Mouse (Mus musculus) liver, embryonic 13.5 days (tissue): ENCODE measurements around the gene Dlg2. TPM values are rescaled to one million over a fixed set of nuclear protein-coding genes. Genes with fewer than 3 reads are reported as not detected.

Source experiments
- ATAC-seq: fragments of 200-750 bp; cut with Nextera tagmentation; 2 replicates; pipeline ENCODE4 v1.8.0; 2017; ENCODE audit warnings: low read depth, mild to moderate bottlenecking, moderate number of reproducible peaks, moderate library complexity
- DNase-seq: peaks from one replicate; pipeline ENCODE4 v3.0.0; 2022
- H3K27ac ChIP-seq: fragments of 300-500 bp; sonication (generic); 2 replicates; pipeline ENCODE4 v1.5.1; 2015; ENCODE audit warnings: moderate library complexity, mild to moderate bottlenecking, inconsistent platforms
- H3K27me3 ChIP-seq: fragments of 300-500 bp; sonication (generic); 2 replicates; pipeline ENCODE4 v1.6.1; 2015; ENCODE audit warnings: mild to moderate bottlenecking, inconsistent platforms
- H3K36me3 ChIP-seq: fragments of 300-500 bp; sonication (generic); 2 replicates; pipeline ENCODE4 v1.6.1; 2015; ENCODE audit warnings: mild to moderate bottlenecking, inconsistent platforms
- H3K4me1 ChIP-seq: fragments of 300-500 bp; sonication (generic); replicated peaks from 2 replicates; pipeline ENCODE4 v1.6.1; 2015; ENCODE audit warnings: inconsistent platforms
- H3K4me2 ChIP-seq: fragments of 300-500 bp; sonication (generic); 2 replicates; pipeline ENCODE4 v1.6.1; 2015; ENCODE audit warnings: inconsistent platforms, mild to moderate bottlenecking, moderate library complexity
- H3K4me3 ChIP-seq: fragments of 300-500 bp; sonication (generic); replicated peaks from 2 replicates; pipeline ENCODE4 v1.5.1; 2015; ENCODE audit warnings: mild to moderate bottlenecking, inconsistent platforms
- H3K9ac ChIP-seq: fragments of 300-500 bp; sonication (generic); 2 replicates; pipeline ENCODE4 v1.6.1; 2015; ENCODE audit warnings: mild to moderate bottlenecking, inconsistent platforms
- H3K9me3 ChIP-seq: fragments of 300-500 bp; sonication (generic); replicated peaks from 2 replicates; pipeline ENCODE4 v1.6.1; 2016; ENCODE audit warnings: inconsistent platforms
- WGBS: fragments of 180-500 bp; shearing (Covaris S2); methylation state at CpG from one replicate; pipeline ENCODE4 v1.1.7; 2015; ENCODE audit not compliant: insufficient replicate concordance; 5-methylcytosine and 5-hydroxymethylcytosine counted together
- polyA plus RNA-seq: library from polyadenylated mRNA; unstranded; fragments of >200 nt; fragmentation: Nextera tagmentation; extraction: Ambion mirVana; gene quantifications from 2 replicates; pipeline ENCODE4 v1.2.1, GENCODE M21; 2015

Gene Dlg2
- polyA plus RNA-seq, 1 experiment from 2014 or later: 0.52 TPM

DNA sequence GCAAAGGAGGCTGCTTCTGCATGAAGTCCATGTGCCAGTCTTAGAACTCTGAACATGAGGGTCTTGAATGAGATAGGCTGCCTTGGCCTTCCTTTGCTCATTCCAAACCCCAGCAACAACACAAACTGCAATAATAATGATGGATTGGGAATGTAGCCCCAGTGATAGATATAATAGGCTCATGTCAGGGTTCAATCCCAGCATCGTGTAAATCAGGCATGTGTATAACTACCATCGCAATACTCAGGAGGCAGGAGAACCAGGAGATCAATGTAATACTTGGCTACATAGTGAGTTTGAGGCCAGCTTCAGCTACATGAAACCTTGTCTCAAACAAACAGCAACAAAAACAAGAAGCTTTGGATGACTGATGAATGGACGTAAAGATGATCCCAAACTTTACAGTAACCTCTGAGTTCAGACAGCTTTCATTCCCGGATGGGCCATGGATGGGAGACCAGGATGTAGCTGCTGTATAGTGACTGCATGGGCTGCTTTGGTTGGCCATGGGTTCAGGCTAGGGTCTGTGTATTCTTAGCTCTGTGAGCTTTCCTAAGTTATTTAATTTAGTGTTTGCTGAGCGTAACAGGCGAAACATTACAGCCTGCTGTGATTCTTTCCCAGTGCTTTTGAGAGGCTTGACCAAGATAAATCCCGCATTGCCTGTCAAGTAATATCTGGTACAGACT lies 1708.0 kb downstream of the Dlg2 start:
- ATAC-seq (no peak), DNase-seq (no peak)
- Histone ChIP-seq H3K36me3 (no peaks in the 10 kb centered on the region), H3K27ac (no peak overlapping the region), H3K4me2 (no peak overlapping the region), H3K9ac (no peak overlapping the region), H3K4me1 (no peaks in the 10 kb centered on the region), H3K9me3 (no peaks in the 10 kb centered on the region), H3K27me3 (peaks cover 20% of the 10 kb centered on the region), H3K4me3 (no peak overlapping the region)
- 73% methylated on average over 7 of the region's 7 CpGs for WGBS

DNA sequence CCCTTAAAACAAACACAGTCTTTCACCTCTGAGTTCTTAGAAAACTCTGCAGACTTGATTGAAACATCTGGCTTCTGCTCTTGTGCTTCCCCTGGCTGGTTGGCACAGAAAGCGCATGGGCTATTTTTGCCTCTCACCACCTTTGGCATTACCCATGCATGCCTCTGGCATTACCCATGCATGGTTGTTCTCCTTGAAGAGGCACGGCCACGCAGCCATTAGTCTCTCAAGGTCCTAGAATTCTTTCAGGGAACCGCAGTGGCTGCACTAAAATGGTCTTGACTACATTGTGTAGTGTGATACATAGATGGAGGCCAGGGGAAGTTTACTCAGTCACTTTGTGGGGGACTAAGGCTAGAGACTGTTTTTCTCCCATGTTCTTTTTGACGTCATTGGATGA lies 1709.9 kb downstream of the Dlg2 start:
- Histone ChIP-seq H3K27me3 (0 out of 2 replicates have a peak, but pooled peaks cover 6% of the 10 kb centered on the region), H3K4me2 (no peak overlapping the region), H3K4me3 (no peak overlapping the region), H3K36me3 (no peaks in the 10 kb centered on the region), H3K9me3 (no peaks in the 10 kb centered on the region), H3K27ac (no peak overlapping the region), H3K4me1 (no peaks in the 10 kb centered on the region), H3K9ac (no peak overlapping the region)
- DNase-seq (no peak), ATAC-seq (no peak)
- WGBS: 67% methylated on average over 5 of the region's 5 CpGs

DNA sequence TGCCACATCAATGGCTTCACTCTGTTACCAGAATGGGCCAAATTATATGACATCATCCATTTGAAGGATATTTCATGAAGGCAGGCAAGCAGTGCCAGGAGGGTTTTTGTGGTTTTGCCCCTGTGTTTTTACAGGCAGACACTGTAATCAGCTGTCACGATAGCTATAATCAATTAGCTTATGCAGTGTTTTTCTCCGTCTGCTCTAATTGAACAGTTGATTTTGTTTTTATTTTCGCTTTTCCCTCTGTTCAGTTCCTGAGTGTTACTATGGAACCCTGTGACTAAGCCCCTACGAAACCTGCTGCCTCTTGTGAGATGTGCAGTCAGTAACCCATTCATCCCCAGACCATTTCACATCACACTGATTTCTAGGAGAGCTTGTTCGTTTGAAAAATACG lies 1712.7 kb downstream of the Dlg2 start:
- WGBS: 55% methylated on average over 6 of the region's 6 CpGs
- H3K36me3 ChIP-seq: no peaks in the 10 kb centered on the region
- ATAC-seq: no peak

DNA sequence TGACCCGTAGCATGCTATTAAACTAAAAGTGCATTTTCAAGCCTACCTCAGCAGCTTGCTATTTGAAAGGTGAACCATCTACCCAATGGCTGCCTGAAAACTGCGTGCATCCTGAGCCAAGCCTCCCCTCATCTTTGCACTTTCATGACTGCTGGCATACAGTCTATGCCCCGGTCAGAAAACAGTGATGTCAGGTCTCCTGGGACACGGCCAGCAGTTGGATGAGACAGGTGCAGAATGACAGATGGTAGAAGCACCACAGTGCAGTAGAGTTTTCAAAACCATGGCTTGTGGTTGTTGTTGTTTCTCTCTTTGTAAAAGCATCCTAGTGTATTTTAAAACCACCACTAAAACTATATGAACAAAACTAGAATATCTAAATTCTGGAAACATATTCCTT lies 1719.5 kb downstream of the Dlg2 start:
- no peak overlapping the region for H3K27ac ChIP-seq
- H3K4me1 ChIP-seq: no peaks in the 10 kb centered on the region
- no peaks in the 10 kb centered on the region for H3K36me3 ChIP-seq
- H3K4me3 ChIP-seq: no peak overlapping the region
- no peaks in the 10 kb centered on the region for H3K9me3 ChIP-seq
- no peak for ATAC-seq
- 54% methylated on average over 4 of the region's 4 CpGs for WGBS
- no peak overlapping the region for H3K4me2 ChIP-seq
- no peaks in the 10 kb centered on the region for H3K27me3 ChIP-seq
- H3K9ac ChIP-seq: no peak overlapping the region
- no peak for DNase-seq

More for the DNA sequence above, 1712.7 kb downstream of the Dlg2 start:
- H3K27me3 ChIP-seq: no peaks in the 10 kb centered on the region
- H3K9me3 ChIP-seq: no peaks in the 10 kb centered on the region
- no peak for DNase-seq
- no peak overlapping the region for H3K4me2 ChIP-seq
- no peak overlapping the region for H3K9ac ChIP-seq
- no peak overlapping the region for H3K27ac ChIP-seq
- no peaks in the 10 kb centered on the region for H3K4me1 ChIP-seq
- no peak overlapping the region for H3K4me3 ChIP-seq

DNA sequence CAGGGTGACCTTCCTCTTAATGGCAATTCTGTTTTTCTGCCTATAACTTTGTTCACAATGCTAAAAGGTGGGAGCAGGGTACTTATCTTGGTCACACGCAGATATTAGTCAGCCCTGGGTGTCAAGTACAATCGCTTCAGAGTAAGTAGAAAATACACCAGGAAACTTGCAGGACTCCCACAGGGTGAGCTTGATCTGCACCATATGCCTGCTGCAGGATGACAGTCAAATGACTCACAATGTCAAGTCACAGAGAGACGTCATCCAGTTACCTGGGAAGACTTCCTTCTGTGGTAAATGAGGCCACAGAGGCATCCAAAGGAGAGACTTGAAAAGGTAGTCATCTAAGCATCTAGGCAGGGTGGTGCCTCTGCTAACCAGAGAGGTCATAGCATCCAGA lies 1721.1 kb downstream of the Dlg2 start:
- H3K27ac ChIP-seq: no peak overlapping the region
- DNase-seq (no peak), ATAC-seq (no peak)
- H3K4me2 ChIP-seq: no peak overlapping the region
- no peaks in the 10 kb centered on the region for H3K9me3 ChIP-seq
- no peaks in the 10 kb centered on the region for H3K4me1 ChIP-seq
- no peak overlapping the region for H3K9ac ChIP-seq
- WGBS: 46% methylated on average over 3 of the region's 3 CpGs
- H3K27me3 ChIP-seq: no peaks in the 10 kb centered on the region
- no peaks in the 10 kb centered on the region for H3K36me3 ChIP-seq
- H3K4me3 ChIP-seq: no peak overlapping the region

DNA sequence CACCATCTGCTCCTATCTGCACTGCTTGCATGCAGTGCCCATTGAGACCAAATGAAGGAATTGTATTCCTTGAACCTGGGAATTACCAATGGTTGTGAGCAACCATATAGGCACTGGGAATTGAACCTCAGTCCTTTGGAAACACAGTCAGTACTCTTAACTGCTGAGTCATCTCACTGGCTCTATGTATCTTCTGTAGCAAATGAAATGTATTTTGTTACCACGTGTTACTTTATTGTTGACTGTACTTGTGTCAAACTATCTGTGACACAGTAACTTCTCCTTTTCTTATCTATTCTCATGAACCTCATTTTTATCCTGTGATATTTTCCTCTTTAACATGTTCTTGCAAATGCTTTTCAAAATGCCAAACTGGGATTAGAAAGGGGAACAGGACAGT lies 1722.7 kb downstream of the Dlg2 start:
- 20% methylated on average over 1 of the region's 1 CpGs for WGBS
- Histone ChIP-seq H3K9ac (no peak overlapping the region), H3K4me2 (no peak overlapping the region), H3K36me3 (no peaks in the 10 kb centered on the region), H3K9me3 (no peaks in the 10 kb centered on the region), H3K4me3 (no peak overlapping the region), H3K4me1 (no peaks in the 10 kb centered on the region), H3K27me3 (no peaks in the 10 kb centered on the region), H3K27ac (no peak overlapping the region)
- DNase-seq: no peak
- no peak for ATAC-seq

DNA sequence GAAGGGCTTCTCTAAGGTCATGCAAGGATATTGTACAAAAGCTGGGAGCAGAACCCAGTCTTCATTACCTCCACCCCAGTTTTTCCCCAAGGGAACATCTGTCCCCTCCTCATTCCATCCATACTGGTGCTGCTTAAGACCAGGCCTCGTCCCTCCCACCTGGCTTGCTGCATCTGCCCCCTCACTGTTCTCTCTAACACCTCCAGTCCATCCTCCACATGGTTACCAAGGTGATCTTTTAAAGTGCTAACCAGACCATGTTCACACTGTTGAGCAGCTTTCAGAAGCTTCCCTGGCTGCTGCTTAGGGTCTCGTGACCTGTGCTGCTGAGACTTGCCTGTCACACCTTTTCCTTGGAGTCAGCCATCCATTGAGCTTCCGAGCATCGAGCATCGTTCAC lies 1734.2 kb downstream of the Dlg2 start:
- Histone ChIP-seq H3K9me3 (no peaks in the 10 kb centered on the region), H3K36me3 (no peaks in the 10 kb centered on the region), H3K4me1 (no peaks in the 10 kb centered on the region), H3K27me3 (no peaks in the 10 kb centered on the region), H3K4me2 (no peak overlapping the region), H3K9ac (no peak overlapping the region), H3K4me3 (no peak overlapping the region), H3K27ac (no peak overlapping the region)
- no peak for ATAC-seq
- 63% methylated on average over 5 of the region's 5 CpGs for WGBS
- no peak for DNase-seq

DNA sequence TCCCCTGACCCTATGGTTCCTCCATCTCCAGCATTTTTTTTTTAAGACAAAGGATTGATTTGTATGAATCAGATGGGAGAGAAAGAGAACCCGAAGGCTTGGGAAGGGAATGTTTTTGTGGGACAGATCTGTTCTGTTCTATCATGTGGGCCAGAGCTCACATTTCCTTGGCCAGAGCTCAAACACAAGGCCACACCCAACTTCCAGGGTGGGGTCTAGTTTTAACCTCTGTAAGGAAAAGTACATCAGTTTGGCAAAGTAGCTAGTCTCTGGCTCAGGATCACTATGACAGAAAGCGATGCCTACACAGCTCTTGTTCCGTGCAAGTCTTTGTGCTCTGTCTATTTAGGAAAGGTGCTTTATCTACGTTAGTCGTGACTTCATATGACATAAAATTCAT lies 1737.3 kb downstream of the Dlg2 start:
- ATAC-seq: no peak
- no peak for DNase-seq
- H3K9ac ChIP-seq: no peak overlapping the region
- H3K9me3 ChIP-seq: no peaks in the 10 kb centered on the region
- no peaks in the 10 kb centered on the region for H3K36me3 ChIP-seq
- H3K4me3 ChIP-seq: no peak overlapping the region
- no peak overlapping the region for H3K4me2 ChIP-seq
- no peak overlapping the region for H3K27ac ChIP-seq
- 68% methylated on average over 5 of the region's 5 CpGs for WGBS
- H3K4me1 ChIP-seq: no peaks in the 10 kb centered on the region
- no peaks in the 10 kb centered on the region for H3K27me3 ChIP-seq

DNA sequence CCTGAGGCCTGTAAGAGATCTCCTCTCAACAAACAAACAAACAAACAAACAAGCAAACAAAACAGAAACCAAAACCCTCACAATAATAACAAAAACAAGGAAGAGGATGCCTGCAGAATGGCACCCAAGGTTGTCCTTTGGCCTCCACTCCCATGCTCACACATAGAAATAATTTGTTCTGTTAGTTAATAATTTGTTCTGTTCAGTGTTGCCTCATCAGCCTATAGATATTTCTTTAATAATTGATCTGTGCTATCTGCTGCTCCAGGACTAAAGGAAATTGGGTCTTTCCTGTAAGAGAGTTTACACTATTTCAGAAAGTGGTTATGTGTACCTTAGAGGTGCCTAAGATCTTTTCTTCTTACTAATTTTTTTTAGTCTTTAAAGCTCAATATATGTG lies 1741.7 kb downstream of the Dlg2 start:
- no peak for DNase-seq
- Histone ChIP-seq H3K9me3 (no peaks in the 10 kb centered on the region), H3K4me1 (no peaks in the 10 kb centered on the region), H3K4me2 (no peak overlapping the region), H3K27me3 (no peaks in the 10 kb centered on the region), H3K9ac (no peak overlapping the region), H3K4me3 (no peak overlapping the region), H3K27ac (no peak overlapping the region), H3K36me3 (no peaks in the 10 kb centered on the region)
- no peak for ATAC-seq

DNA sequence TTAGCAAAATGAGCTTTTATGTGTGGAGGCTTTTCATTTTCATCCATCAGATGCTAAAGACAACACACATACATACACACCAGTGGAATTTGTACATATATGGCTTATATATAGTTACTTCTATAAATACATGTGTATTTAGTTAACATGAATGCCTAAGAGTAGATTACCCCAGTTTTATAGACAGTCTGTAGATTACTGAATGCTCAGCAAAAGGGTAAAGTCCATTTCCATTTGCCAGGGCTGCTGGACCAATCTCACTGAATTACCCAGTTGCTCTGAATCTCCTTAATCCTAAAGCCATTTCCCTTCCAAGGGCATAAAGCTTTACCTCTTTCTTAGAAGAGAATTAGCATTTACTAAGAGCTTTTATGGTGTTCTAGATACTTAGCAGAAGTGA lies 1744.1 kb downstream of the Dlg2 start:
- no peak overlapping the region for H3K9ac ChIP-seq
- DNase-seq (no peak), ATAC-seq (no peak)
- no peaks in the 10 kb centered on the region for H3K9me3 ChIP-seq
- no peaks in the 10 kb centered on the region for H3K27me3 ChIP-seq
- no peaks in the 10 kb centered on the region for H3K36me3 ChIP-seq
- H3K4me2 ChIP-seq: no peak overlapping the region
- H3K4me1 ChIP-seq: no peaks in the 10 kb centered on the region
- H3K27ac ChIP-seq: no peak overlapping the region
- H3K4me3 ChIP-seq: no peak overlapping the region

DNA sequence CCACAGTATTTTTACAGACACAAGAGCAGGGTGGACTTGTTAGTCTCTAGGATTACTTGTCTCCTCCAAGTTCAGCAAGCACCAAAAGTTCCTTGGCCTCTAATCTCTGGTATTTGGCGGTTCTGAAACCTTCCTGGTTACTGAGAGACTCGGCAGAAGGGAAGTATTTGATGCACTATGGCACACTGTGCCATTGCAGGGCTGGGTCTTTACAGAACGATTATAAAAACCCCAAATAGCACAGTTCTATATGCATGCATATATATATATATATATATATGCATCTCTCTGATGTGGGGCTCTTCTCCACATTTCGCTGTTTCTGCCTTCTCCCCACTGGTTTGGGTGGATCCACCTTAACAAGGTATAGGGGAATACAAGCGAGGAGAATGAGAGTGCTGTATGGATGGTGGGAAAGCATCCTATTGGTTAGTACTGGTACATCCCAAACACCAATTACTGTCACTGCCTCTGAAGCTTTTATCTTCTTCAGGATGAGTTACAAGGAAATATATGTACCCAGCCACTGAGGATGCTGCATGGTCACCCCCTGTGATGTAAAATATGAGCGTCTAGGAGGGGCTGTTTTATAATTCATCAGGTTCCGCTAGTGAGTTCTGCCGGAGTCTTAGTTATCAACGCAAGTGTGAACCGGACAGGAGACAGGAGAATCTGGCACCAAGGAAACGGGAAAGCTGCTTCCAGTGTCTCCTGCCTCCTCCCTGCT lies 1758.2 kb downstream of the Dlg2 start:
- H3K36me3 ChIP-seq: no peaks in the 10 kb centered on the region
- H3K27ac ChIP-seq: no peak overlapping the region
- ATAC-seq: no peak
- no peaks in the 10 kb centered on the region for H3K4me1 ChIP-seq
- no peaks in the 10 kb centered on the region for H3K27me3 ChIP-seq
- no peak overlapping the region for H3K4me2 ChIP-seq
- DNase-seq: no peak
- WGBS: 67% methylated on average over 11 of the region's 11 CpGs
- H3K4me3 ChIP-seq: no peak overlapping the region
- H3K9ac ChIP-seq: no peak overlapping the region
- H3K9me3 ChIP-seq: no peaks in the 10 kb centered on the region

DNA sequence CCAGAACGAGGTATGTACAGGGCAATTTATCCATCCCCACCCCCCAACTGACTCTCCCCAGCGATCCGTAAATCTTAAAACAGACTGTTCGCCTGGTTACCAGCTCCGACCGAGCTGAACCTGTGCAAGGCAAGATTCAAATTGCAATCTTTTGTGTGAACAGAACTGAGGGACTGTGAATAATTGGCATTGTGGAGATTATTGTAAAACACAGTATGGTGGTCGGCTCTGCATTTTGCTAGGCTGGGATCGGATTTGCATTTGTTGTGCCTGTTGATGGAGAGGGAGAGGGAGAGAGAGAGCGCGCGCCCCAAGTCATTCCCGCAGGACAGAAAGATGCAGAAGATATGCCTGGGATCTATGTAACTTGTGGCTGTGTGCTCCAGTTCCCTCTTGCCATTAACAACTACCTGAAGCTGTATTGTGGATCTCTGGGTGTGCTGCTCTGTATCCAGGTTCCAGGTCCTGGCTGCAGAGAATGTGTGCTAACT lies 1759.1 kb downstream of the Dlg2 start:
- 72% methylated on average over 12 of the region's 12 CpGs for WGBS
- no peaks in the 10 kb centered on the region for H3K36me3 ChIP-seq
- DNase-seq: no peak

More for the DNA sequence above, 1759.1 kb downstream of the Dlg2 start:
- H3K27me3 ChIP-seq: no peaks in the 10 kb centered on the region
- ATAC-seq: no peak
- no peaks in the 10 kb centered on the region for H3K4me1 ChIP-seq
- H3K9me3 ChIP-seq: no peaks in the 10 kb centered on the region
- no peak overlapping the region for H3K4me2 ChIP-seq
- H3K4me3 ChIP-seq: no peak overlapping the region
- H3K27ac ChIP-seq: no peak overlapping the region
- no peak overlapping the region for H3K9ac ChIP-seq
